Mouse (Mus musculus): ENCODE data around the gene Fam120c.

DNA sequence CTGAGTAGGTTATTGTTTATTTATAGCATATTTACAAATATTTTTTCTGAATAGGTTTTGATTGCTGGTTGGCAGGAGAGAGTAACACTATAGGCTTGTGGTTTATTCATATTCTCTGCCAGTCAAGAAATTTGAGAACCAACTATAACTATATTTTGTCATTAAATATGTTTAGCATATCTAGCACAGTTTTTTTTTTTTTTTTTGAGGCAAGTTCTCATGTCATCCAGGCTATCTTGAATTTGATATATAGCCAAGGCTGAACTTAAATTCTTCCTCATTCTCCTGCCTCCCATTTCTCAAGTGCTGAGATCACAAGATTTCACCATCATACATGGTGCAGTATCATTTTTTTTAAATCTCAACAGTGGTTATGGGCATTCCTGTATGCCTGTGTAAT is 3.3 kb downstream of the Fam120c start:
- TF ChIP-seq POLR2A (IDR thresholded peaks at IDR 0.05; ENCODE audit: low read depth, low read length), result no peak
- TF ChIP-seq CTCF (IDR thresholded peaks at IDR 0.05; ENCODE audit: borderline replicate concordance, insufficient read depth, low read length), result no peak

All from embryonic fibroblast, embryonic 13.5 days (primary cell).